Mouse (Mus musculus) stomach, postnatal 0 days (tissue): ENCODE data around the gene Gck. TPM values are rescaled to one million over a fixed set of nuclear protein-coding genes. Genes with fewer than 3 reads are reported as not detected.

ENCODE experiments used
- ATAC-seq: fragments of 200-750 bp; cut with Nextera tagmentation; 2 replicates; pipeline ENCODE4 v1.8.0; 2017; ENCODE audit not compliant: low FRiP score, low TSS enrichment
- DNase-seq: peaks from one replicate; pipeline ENCODE4 v3.0.0-alpha.2; 2016; ENCODE audit warnings: low spot score
- H3K27ac ChIP-seq: fragments of 300-500 bp; sonication (generic); replicated peaks from 2 replicates; pipeline ENCODE4 v1.5.1; 2014; ENCODE audit warnings: mild to moderate bottlenecking, control low read depth
- H3K27me3 ChIP-seq: fragments of 300-500 bp; sonication (generic); 2 replicates; pipeline ENCODE4 v1.6.1; 2014; ENCODE audit warnings: low read length; ENCODE audit not compliant: control insufficient read depth, insufficient read depth
- H3K36me3 ChIP-seq: fragments of 300-500 bp; sonication (generic); 2 replicates; pipeline ENCODE4 v1.6.1; 2014; ENCODE audit warnings: low read length, mixed read lengths; ENCODE audit not compliant: control insufficient read depth, insufficient read depth
- H3K4me1 ChIP-seq: fragments of 300-500 bp; sonication (generic); replicated peaks from 2 replicates; pipeline ENCODE4 v1.6.1; 2014; ENCODE audit warnings: antibody characterized with exemption; ENCODE audit not compliant: control insufficient read depth, insufficient read depth
- H3K4me2 ChIP-seq: fragments of 300-500 bp; sonication (generic); replicated peaks from 2 replicates; pipeline ENCODE4 v1.6.1; 2014; ENCODE audit warnings: low read depth, mild to moderate bottlenecking, control low read depth, moderate library complexity
- H3K4me3 ChIP-seq: fragments of 300-500 bp; sonication (generic); 2 replicates; pipeline ENCODE4 v1.5.1; 2014; ENCODE audit warnings: low read depth, low read length, control low read depth
- H3K9ac ChIP-seq: fragments of 300-500 bp; sonication (generic); 2 replicates; pipeline ENCODE4 v1.6.1; 2014; ENCODE audit warnings: mild to moderate bottlenecking, low read length, control low read depth, mixed read lengths
- H3K9me3 ChIP-seq: fragments of 300-500 bp; sonication (generic); 2 replicates; pipeline ENCODE4 v1.6.1; 2016; ENCODE audit warnings: low read length; ENCODE audit not compliant: control insufficient read depth
- CTCF ChIP-seq: IDR thresholded peaks from 2 replicates; pipeline ENCODE4 v1.5.1; 2016; ENCODE audit warnings: antibody characterized with exemption, low read depth, mild to moderate bottlenecking, moderate library complexity
- EP300 ChIP-seq: optimal IDR thresholded peaks from 2 replicates; pipeline ENCODE3; 2016; ENCODE audit warnings: antibody characterized with exemption
- WGBS: fragments of 180-500 bp; shearing (Covaris S2); extraction: QIAGEN DNeasy Blood & Tissue Kit; methylation state at CpG from one replicate; pipeline ENCODE4 v1.1.7; 2014; 5-methylcytosine and 5-hydroxymethylcytosine counted together
- polyA plus RNA-seq: library from polyadenylated mRNA; unstranded; fragments of >200 nt; fragmentation: Nextera tagmentation; extraction: Ambion mirVana; gene quantifications from 2 replicates; pipeline ENCODE4 v1.2.1, GENCODE M21; 2015

Gck gene
- polyA plus RNA-seq, 1 experiment from 2014 or later = 1.9 TPM

GRCm38 (mm10) chr11:5878661-5879060 is 71.2 kb downstream of the Gck start:
- no peak for ATAC-seq
- Histone ChIP-seq H3K36me3 (peaks cover 9% of the 10 kb centered on the region), H3K4me3 (peak overlapping the region; percentile 67), H3K27ac (peak overlapping the region; percentile 83), H3K4me2 (peak overlapping the region; percentile 52), H3K27me3 (no peaks in the 10 kb centered on the region), H3K9ac (peak overlapping the region; percentile 45; the same call in 1 of the 2 replicates), H3K4me1 (0 out of 2 replicates have a peak, but pooled peaks cover 3% of the 10 kb centered on the region), H3K9me3 (no peaks in the 10 kb centered on the region)
- WGBS = 21% methylated on average over 8 of the region's 8 CpGs
- DNase-seq = no peak
- TF ChIP-seq CTCF (no peak), EP300 (no peak)

- Histone ChIP-seq H3K36me3 (peaks cover 11% of the 10 kb centered on the region), H3K9ac (peak within 1 kb of the TSS; percentile 74), H3K4me1 (0 out of 2 replicates have a peak, but pooled peaks cover 3% of the 10 kb centered on the region), H3K4me3 (peak within 1 kb of the TSS; percentile 67), H3K27ac (peak within 1 kb of the TSS; percentile 83), H3K27me3 (no peaks in the 10 kb centered on the region), H3K4me2 (peak within 1 kb of the TSS; percentile 73), H3K9me3 (no peaks in the 10 kb centered on the region)
- ATAC-seq = peak; percentile 99
- DNase-seq = peak; percentile 99
- TF ChIP-seq EP300 (no peak), CTCF (0 out of 2 replicates have a peak, but pooled peaks have one; percentile 1)
- WGBS = under 1% methylated on average over 51 of the region's 52 CpGs
Measured at GRCm38 (mm10) chr11:5877921-5878526, 71.9 kb downstream of the Gck start, which contains the start of gene Pold2. Pold2 (minus strand) TSS chr11:5878292.

- Histone ChIP-seq H3K36me3 (peaks cover 14% of the 10 kb centered on the region), H3K4me2 (peak overlapping the region; percentile 73), H3K4me1 (0 out of 2 replicates have a peak, but pooled peaks cover 3% of the 10 kb centered on the region), H3K27me3 (no peaks in the 10 kb centered on the region), H3K9me3 (no peaks in the 10 kb centered on the region), H3K27ac (no peak overlapping the region), H3K4me3 (peak overlapping the region; percentile 67), H3K9ac (peak overlapping the region; percentile 74)
- 3% methylated on average over 5 of the region's 5 CpGs for whole genome bisulfite sequencing
- no peak for TF ChIP-seq CTCF
- no peak for TF ChIP-seq EP300
- DNase-seq = no peak
- no peak for ATAC-seq
Measured at GRCm38 (mm10) chr11:5877421-5877820, 72.5 kb downstream of the Gck start.

GRCm38 (mm10) chr11:5873192-5873591 is 76.7 kb downstream of the Gck start:
- no peak overlapping the region for H3K9ac ChIP-seq
- ATAC-seq (no peak), DNase-seq (no peak)
- H3K4me3 ChIP-seq = no peak overlapping the region
- no peak overlapping the region for H3K27ac ChIP-seq
- no peak for TF ChIP-seq EP300
- TF ChIP-seq CTCF = no peak
- WGBS = 93% methylated on average over 9 of the region's 9 CpGs
- H3K4me2 ChIP-seq = no peak overlapping the region
- 0 out of 2 replicates have a peak, but pooled peaks cover 3% of the 10 kb centered on the region for H3K4me1 ChIP-seq
- peaks cover 14% of the 10 kb centered on the region for H3K36me3 ChIP-seq
- H3K9me3 ChIP-seq = no peaks in the 10 kb centered on the region
- no peaks in the 10 kb centered on the region for H3K27me3 ChIP-seq

DNA sequence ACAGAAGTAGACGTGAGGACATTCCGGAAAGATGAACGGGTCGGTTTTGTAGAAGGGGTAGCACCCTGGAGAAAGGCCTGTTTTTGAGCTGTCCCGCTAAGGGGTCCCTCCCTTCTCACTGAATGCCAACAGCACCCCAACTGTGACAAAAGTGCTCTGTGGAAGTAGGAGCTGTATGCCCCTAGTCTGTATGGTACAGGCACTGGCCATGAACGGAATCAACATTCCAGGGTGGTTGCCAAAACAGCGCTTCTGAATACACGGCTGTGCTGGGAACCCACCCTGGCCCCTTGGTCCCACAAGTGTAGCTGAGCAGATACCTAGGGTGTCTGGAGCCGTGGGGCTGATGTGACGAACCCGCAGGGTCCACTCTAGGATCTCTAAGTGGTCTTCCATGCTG is 77.2 kb downstream of the Gck start:
- no peak overlapping the region for H3K27ac ChIP-seq
- no peak overlapping the region for H3K4me3 ChIP-seq
- 0 out of 2 replicates have a peak, but pooled peaks cover 3% of the 10 kb centered on the region for H3K4me1 ChIP-seq
- H3K36me3 ChIP-seq = peaks cover 14% of the 10 kb centered on the region
- H3K9me3 ChIP-seq = no peaks in the 10 kb centered on the region
- 97% methylated on average over 11 of the region's 11 CpGs for WGBS
- no peaks in the 10 kb centered on the region for H3K27me3 ChIP-seq
- ATAC-seq (no peak), DNase-seq (no peak)
- no peak for TF ChIP-seq CTCF
- no peak for TF ChIP-seq EP300
- no peak overlapping the region for H3K9ac ChIP-seq
- H3K4me2 ChIP-seq = no peak overlapping the region

DNA sequence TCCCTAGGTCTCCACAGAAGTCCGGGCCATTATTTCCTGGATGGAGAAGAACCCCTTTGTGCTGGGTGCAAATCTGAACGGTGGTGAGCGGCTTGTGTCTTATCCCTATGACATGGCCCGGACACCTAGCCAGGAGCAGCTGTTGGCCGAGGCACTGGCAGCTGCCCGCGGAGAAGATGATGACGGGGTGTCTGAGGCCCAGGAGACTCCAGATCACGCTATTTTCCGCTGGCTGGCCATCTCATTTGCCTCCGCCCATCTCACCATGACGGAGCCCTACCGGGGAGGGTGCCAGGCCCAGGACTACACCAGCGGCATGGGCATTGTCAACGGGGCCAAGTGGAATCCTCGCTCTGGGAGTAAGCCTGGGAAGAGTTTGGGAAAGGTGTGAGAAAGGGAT is 79.8 kb downstream of the Gck start:
- Histone ChIP-seq H3K27me3 (no peaks in the 10 kb centered on the region), H3K36me3 (peaks cover 14% of the 10 kb centered on the region), H3K4me2 (no peak overlapping the region), H3K4me1 (no peaks in the 10 kb centered on the region), H3K9ac (no peak overlapping the region), H3K9me3 (no peaks in the 10 kb centered on the region), H3K4me3 (no peak overlapping the region), H3K27ac (no peak overlapping the region)
- TF ChIP-seq CTCF (no peak), EP300 (no peak)
- DNase-seq = no peak
- 89% methylated on average over 16 of the region's 16 CpGs for WGBS
- no peak for ATAC-seq
